ENCODE assay signal across 25 mouse cellular contexts in genomic region chr11:3532101-3532931, GRCm38 (mm10). TPM values are rescaled to one million over a fixed set of nuclear protein-coding genes. Genes with fewer than 3 reads are reported as not detected.
DNase-seq lines count a peak whose midpoint lies in the region; ATAC-seq lines count a peak whose summit lies in the region.
"Had no signal": no experiment of that assay in that cellular context is flagged by ENCODE, and none has a peak within 500 bp of the region (broad histone marks: within the 10 kb centered on the region; RNA-seq: fewer than 3 reads in every experiment).

No protein-coding gene starts in this region.

- H3K4me3 ChIP-seq in megakaryocyte, embryonic 14.5 days (replicated peaks) = peak overlapping the region; percentile 1
- H3K4me3 ChIP-seq: embryonic facial prominence, embryonic 15.5 days; forebrain, embryonic 15.5 days; heart, embryonic 10.5 days; layer of hippocampus, adult 2 months; liver, embryonic 13.5 days; midbrain, embryonic 13.5 days; stomach, embryonic 15.5 days had no signal

- peak; percentile 28 for DNase-seq in cerebellum, adult 11-12 months
- DNase-seq in heart, postnatal 10 days = peak; percentile 4 to 5
- DNase-seq in heart, adult 9 months (ENCODE audit: low spot score in 2 of 2) = no peak
- no peak for DNase-seq in gastrocnemius, postnatal 36 days
- DNase-seq: adrenal gland, postnatal 14 days; kidney, adult 8-10 months; kidney, postnatal 14 days; liver, embryonic 13.5 days; lung, adult 2 months; lung, postnatal 14 days; right cerebral cortex, adult 18-20 months; thymus, adult 18-20 months; thymus, postnatal 36 days had no signal

- no peak for ATAC-seq in cerebellum, adult (ENCODE audit: insufficient number of reproducible peaks, low FRiP score, low TSS enrichment)
- no peak for ATAC-seq in megakaryocyte, adult 5-6 weeks (ENCODE audit: poor library complexity, severe bottlenecking)
- ATAC-seq: forebrain, embryonic 15.5 days; inflammation-experienced regulatory T-cells, adult 6 months; midbrain, embryonic 13.5 days had no signal

- intact Hi-C loops in heart, postnatal 10 days (cut with DNase I) = loop anchor here (2.0 kb wide), 1 partner anchor 14 kb away; no protein-coding TSS in a partner anchor
- intact Hi-C loops in gastrocnemius, postnatal 36 days (cut with DNase I) = loop anchor here (2.0 kb wide), 1 partner anchor 62 kb away; no protein-coding TSS in a partner anchor

- peaks cover 41% of the 10 kb centered on the region for H3K4me1 ChIP-seq in megakaryocyte, embryonic 14.5 days

- no peaks in the 10 kb centered on the region for H3K9me3 ChIP-seq in megakaryocyte, embryonic 14.5 days
- H3K9me3 ChIP-seq: embryonic facial prominence, embryonic 15.5 days; forebrain, embryonic 15.5 days; heart, embryonic 10.5 days; liver, embryonic 13.5 days; midbrain, embryonic 13.5 days; stomach, embryonic 15.5 days had no signal

- peaks cover 96% of the 10 kb centered on the region for H3K36me3 ChIP-seq in megakaryocyte, embryonic 14.5 days (replicated peaks; ENCODE audit: low read length)
- H3K36me3 ChIP-seq: forebrain, embryonic 15.5 days had no signal

- peaks cover 2% of the 10 kb centered on the region for H3K27me3 ChIP-seq in megakaryocyte, embryonic 14.5 days (replicated peaks)
- H3K27me3 ChIP-seq: embryonic facial prominence, embryonic 15.5 days; forebrain, embryonic 15.5 days; liver, embryonic 13.5 days; midbrain, embryonic 13.5 days; stomach, embryonic 15.5 days had no signal

RNA-seq across cellular contexts. Expression of gene Smtn, which starts 8.1 kb away (rescaled TPM):
- total RNA-seq in heart, postnatal 10 days (2021) = 100 to 1,000 TPM; 210 to 215 TPM
- polyA plus RNA-seq in megakaryocyte, embryonic 14.5 days (2012; ENCODE audit: insufficient read depth, low replicate concordance) = 117 and 173 TPM in 2 replicates
- 12.2 and 12.5 TPM in 2 replicates for total RNA-seq in megakaryocyte, adult 5-6 weeks (2015)
- total RNA-seq in megakaryocyte, adult 5-6 weeks (2017) = 5.1 and 8.8 TPM in 2 replicates
- 10 to 100 TPM; 71.9 to 78.7 TPM for total RNA-seq in gastrocnemius, postnatal 36 days (2021)

RNA-seq across cellular contexts. Expression of gene Selenom, which starts 17.8 kb away (rescaled TPM):
- 10 to 100 TPM; 57.2 to 57.3 TPM for total RNA-seq in heart, postnatal 10 days (2021)
- polyA plus RNA-seq in megakaryocyte, embryonic 14.5 days (2012; ENCODE audit: insufficient read depth, low replicate concordance) = 262 and 336 TPM in 2 replicates
- total RNA-seq in megakaryocyte, adult 5-6 weeks (2015) = 9.8 and 11.8 TPM in 2 replicates
- 2.4 and 7.6 TPM in 2 replicates for total RNA-seq in megakaryocyte, adult 5-6 weeks (2017)
- total RNA-seq in gastrocnemius, postnatal 36 days (2021) = 10 to 100 TPM; 13.2 to 14.9 TPM

RNA-seq across cellular contexts. Expression of gene Inpp5j, which starts 27.7 kb away (rescaled TPM):
- 10 to 100 TPM; 15.4 to 19.1 TPM for total RNA-seq in heart, postnatal 10 days (2021)
- polyA plus RNA-seq in megakaryocyte, embryonic 14.5 days (2012; ENCODE audit: insufficient read depth, low replicate concordance) = 4.1 and 7.0 TPM in 2 replicates
- total RNA-seq in megakaryocyte, adult 5-6 weeks (2015) = 4.8 and 5.7 TPM in 2 replicates
- total RNA-seq in megakaryocyte, adult 5-6 weeks (2017) = 2.0 and 2.8 TPM in 2 replicates
- 1 to 10 TPM; 3.4 to 4.1 TPM for total RNA-seq in gastrocnemius, postnatal 36 days (2021)
- total RNA-seq: common myeloid progenitor, adult 5-6 weeks had no signal
- polyA plus RNA-seq: inflammation-experienced regulatory T-cells, adult 6 months had no signal

RNA-seq across cellular contexts. Expression of gene Pla2g3, which starts 44.2 kb away (rescaled TPM):
- total RNA-seq in heart, postnatal 10 days (2021) = under 1 TPM in 1 of 2 experiments, not detected in 1; 0.10 TPM
- polyA plus RNA-seq in megakaryocyte, embryonic 14.5 days (2012; ENCODE audit: insufficient read depth, low replicate concordance) = 0.11 TPM in 1 of 2 replicates, not detected in the other
- 0.71 and 0.75 TPM in 2 replicates for total RNA-seq in megakaryocyte, adult 5-6 weeks (2015)
- 0.81 and 0.88 TPM in 2 replicates for total RNA-seq in megakaryocyte, adult 5-6 weeks (2017)
- total RNA-seq in gastrocnemius, postnatal 36 days (2021) = under 1 TPM in 1 of 2 experiments, not detected in 1; 0.10 TPM
- total RNA-seq: common myeloid progenitor, adult 5-6 weeks; megakaryocyte progenitor cell, adult 5-6 weeks had no signal

Comparison
In these comparisons a context has a peak if more than half of its experiments do, and no peak if none do; other contexts are left out.
1. DNase-seq: peak in cerebellum, adult 11-12 months (single experiment) and heart, postnatal 10 days (2 of 2); none in heart, adult 9 months (0 of 2) and gastrocnemius, postnatal 36 days (0 of 2).
2. RNA of gene Smtn, which starts 8.1 kb away (total RNA-seq): 210 to 215 TPM in heart, postnatal 10 days and 71.9 to 78.7 TPM in gastrocnemius, postnatal 36 days; 5.1 to 12.5 TPM in megakaryocyte, adult 5-6 weeks; every median in the first group is over 4 times any median in the second.